Mouse (Mus musculus): ENCODE results near the gene Tra2b. TPM values are rescaled to one million over a fixed set of nuclear protein-coding genes. Genes with fewer than 3 reads are reported as not detected.

Tra2b gene
- total RNA-seq (2023): 100 to 1,000 TPM; 242 to 269 TPM

GRCm38 (mm10) chr16:22265849-22266376 lies at the start of gene Tra2b:
Gene Tra2b (minus strand): TSS chr16:22266005.

Other genes with a start within 250 kb of the Tra2b start
- gene Igf2bp2, start 102.7 kb downstream of the Tra2b start, total RNA-seq (2023): under 1 TPM; 0.20 to 0.70 TPM
- gene Etv5, start 173.7 kb upstream of the Tra2b start, total RNA-seq (2023): 1 to 10 TPM; 3.1 to 3.4 TPM

Data from neutrophil, adult 83 days (primary cell).